Mouse (Mus musculus): ENCODE results near the gene Sez6. TPM values are rescaled to one million over a fixed set of nuclear protein-coding genes. Genes with fewer than 3 reads are reported as not detected.

The Sez6 gene
- total and polyA plus RNA-seq, 2 experiments: not detected

DNA sequence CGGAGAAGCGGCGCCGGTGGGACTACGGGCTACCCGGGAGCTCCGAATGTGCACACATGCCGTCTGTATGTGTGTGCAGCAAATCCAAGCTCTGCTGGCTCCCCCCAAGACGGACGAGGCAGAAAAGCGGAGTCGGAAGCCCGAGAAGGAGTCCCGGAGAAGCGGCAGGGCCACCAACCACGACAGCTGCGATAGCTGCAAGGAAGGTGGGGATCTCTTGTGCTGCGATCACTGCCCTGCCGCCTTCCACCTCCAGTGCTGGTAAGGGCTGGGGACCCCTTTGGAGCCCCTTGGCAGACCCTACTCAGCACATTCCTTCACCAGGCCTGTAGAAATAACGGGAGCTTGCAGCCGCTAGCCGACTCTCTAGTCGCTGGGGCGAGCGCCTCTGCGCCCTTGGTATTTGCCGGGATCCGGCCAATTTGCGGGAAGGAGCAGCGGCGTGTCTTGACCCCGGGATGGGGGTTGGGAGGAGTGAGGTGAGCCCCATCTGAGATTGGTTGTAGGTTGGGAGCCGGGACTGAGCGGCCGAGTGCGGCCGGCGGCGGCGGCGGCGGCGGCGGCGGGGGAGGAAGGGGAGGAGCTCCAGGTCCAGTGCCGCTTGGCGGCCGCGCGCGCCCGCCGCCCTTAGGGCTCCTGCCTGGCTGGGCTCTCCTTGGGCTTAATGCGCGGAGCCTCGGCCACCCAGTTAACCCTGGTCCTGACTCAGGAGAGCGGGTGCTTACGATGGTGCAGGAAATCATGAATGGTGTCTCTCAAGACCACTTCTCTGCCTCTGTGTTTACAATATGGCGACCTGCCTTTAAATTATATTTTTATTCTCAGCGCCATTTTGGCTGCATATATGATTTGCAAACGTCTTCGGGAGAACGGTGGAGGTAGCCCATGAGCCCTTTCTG is 53.6 kb downstream of the Sez6 start:
- Histone ChIP-seq H3K36me3 (ENCODE audit: control insufficient read depth, insufficient read depth, low read length) (peaks cover 6% of the 10 kb centered on the region), H3K27me3 (ENCODE audit: control insufficient read depth, insufficient read depth, low read length) (no peaks in the 10 kb centered on the region), H3K9ac (ENCODE audit: low read depth, low read length) (peak overlapping the region; percentile 95), H3K4me1 (ENCODE audit: control insufficient read depth, insufficient read depth, low read length) (no peaks in the 10 kb centered on the region; the same call in 1 of the 2 replicates), H3K79me2 (ENCODE audit: control insufficient read depth, insufficient read depth, low read length) (peaks cover 7% of the 10 kb centered on the region; the same call in 1 of the 2 replicates), H3K4me3 (ENCODE audit: insufficient read depth, low read depth, low read length) (peak overlapping the region; percentile 98), H3K27ac (replicated peaks; ENCODE audit: insufficient read depth, low read depth, low read length) (peak overlapping the region; percentile 92)
- WGBS: 1% methylated on average over 61 of the region's 63 CpGs
- DNase-seq (ENCODE audit: extremely low read depth, low read depth, low spot score): peak; percentile 52
- TF ChIP-seq CTCF (IDR thresholded peaks at IDR 0.05; ENCODE audit: low read depth, low read length): no peak
- 0 out of 2 replicates have a peak, but pooled peaks have one; percentile 25 for TF ChIP-seq POLR2A (IDR thresholded peaks at IDR 0.05; ENCODE audit: extremely low read depth, insufficient read depth, low read length)

DNA sequence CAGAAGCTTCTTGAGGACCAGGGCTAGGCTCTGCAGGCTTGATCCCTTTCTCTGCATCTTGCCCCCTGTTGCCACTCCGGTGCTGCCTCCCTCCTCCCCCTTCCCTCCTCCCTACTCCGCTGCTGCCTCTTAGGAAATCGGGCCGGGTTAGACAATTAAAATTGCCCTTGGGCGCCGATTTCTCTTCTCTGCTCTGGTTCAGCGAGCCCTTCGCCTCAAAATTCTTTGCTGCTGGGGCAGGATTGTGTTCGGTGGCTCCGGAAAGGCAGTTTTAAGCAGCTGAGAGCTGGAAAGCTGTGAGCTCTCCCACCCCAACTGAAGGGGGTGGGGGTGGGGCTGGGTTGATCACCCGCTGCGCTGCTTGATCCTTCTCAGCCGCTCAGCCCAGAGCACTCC is 54.2 kb downstream of the Sez6 start:
- Histone ChIP-seq H3K27ac (replicated peaks; ENCODE audit: insufficient read depth, low read depth, low read length) (peak overlapping the region; percentile 92), H3K4me1 (ENCODE audit: control insufficient read depth, insufficient read depth, low read length) (no peaks in the 10 kb centered on the region; the same call in 1 of the 2 replicates), H3K36me3 (ENCODE audit: control insufficient read depth, insufficient read depth, low read length) (peaks cover 6% of the 10 kb centered on the region), H3K27me3 (ENCODE audit: control insufficient read depth, insufficient read depth, low read length) (no peaks in the 10 kb centered on the region), H3K4me3 (ENCODE audit: insufficient read depth, low read depth, low read length) (peak overlapping the region; percentile 98), H3K9ac (ENCODE audit: low read depth, low read length) (peak overlapping the region; percentile 95), H3K79me2 (ENCODE audit: control insufficient read depth, insufficient read depth, low read length) (peaks cover 7% of the 10 kb centered on the region; the same call in 1 of the 2 replicates)
- TF ChIP-seq POLR2A (IDR thresholded peaks at IDR 0.05; ENCODE audit: extremely low read depth, insufficient read depth, low read length) (no peak), CTCF (IDR thresholded peaks at IDR 0.05; ENCODE audit: low read depth, low read length) (no peak)
- no peak for DNase-seq (ENCODE audit: extremely low read depth, low read depth, low spot score)
- under 1% methylated on average over 13 of the region's 13 CpGs for WGBS

DNA sequence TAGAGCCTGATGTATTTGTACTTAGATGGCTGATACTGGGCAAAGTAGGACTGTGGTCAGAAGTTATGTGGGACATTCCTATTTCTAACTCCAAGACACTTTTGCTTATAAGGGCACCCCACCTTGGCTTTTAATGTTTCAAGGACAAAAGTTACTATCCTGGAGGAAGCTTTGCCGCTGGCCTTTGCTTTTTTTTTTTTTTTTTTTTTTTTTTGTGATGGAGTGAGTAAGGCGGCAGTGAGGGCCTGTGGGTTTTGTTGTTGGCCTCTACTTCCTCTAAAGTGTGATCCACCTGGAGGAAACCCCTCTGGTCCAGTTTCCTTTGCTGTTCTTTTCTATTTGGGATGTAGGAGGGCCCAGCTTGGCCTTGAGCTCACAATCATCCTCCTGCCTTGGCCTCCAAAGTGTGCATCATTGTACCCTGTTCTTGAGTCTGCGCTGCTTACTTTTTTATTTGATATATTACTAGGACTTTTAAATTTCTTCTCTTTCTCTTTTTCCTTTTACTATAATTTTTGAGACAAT is 55.0 kb downstream of the Sez6 start:
- DNase-seq (ENCODE audit: extremely low read depth, low read depth, low spot score): no peak
- Histone ChIP-seq H3K36me3 (ENCODE audit: control insufficient read depth, insufficient read depth, low read length) (peaks cover 7% of the 10 kb centered on the region), H3K27ac (replicated peaks; ENCODE audit: insufficient read depth, low read depth, low read length) (no peak overlapping the region), H3K27me3 (ENCODE audit: control insufficient read depth, insufficient read depth, low read length) (no peaks in the 10 kb centered on the region), H3K79me2 (ENCODE audit: control insufficient read depth, insufficient read depth, low read length) (peaks cover 12% of the 10 kb centered on the region; the same call in 1 of the 2 replicates), H3K4me3 (ENCODE audit: insufficient read depth, low read depth, low read length) (no peak overlapping the region), H3K9ac (ENCODE audit: low read depth, low read length) (no peak overlapping the region; the same call in 1 of the 2 replicates), H3K4me1 (ENCODE audit: control insufficient read depth, insufficient read depth, low read length) (no peaks in the 10 kb centered on the region; the same call in 1 of the 2 replicates)
- TF ChIP-seq CTCF (IDR thresholded peaks at IDR 0.05; ENCODE audit: low read depth, low read length) (no peak), POLR2A (IDR thresholded peaks at IDR 0.05; ENCODE audit: extremely low read depth, insufficient read depth, low read length) (no peak)
- 89% methylated on average over 3 of the region's 3 CpGs for WGBS

DNA sequence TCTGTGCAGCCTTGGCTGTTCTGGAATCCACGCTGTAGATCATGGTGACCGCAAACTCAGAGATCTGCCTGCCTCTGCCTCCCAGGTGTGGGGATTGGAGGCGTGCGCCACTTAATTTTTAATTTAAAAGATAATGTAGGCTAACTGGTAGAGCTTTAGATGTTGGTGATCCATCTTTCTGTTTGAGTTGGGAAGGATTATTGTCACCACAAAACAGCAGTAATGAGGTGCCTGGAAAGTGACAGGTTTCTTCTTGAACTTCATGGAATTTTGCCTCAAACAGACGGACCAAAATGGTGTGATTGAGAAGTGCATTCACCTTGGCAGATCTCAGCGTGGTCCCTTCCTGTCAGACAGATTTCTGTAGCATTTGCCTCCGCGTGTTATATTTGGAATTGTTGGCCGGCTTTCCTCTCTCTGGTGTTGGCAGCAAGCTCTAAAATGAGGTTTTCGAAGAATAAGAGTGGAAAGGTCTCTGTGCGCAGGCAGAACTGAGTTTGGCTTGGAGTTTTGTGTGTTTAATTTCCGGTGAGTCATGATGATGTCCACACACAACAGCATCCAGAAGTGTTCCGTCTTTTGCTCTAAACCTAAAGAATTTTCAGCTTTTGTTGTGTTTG is 58.6 kb downstream of the Sez6 start:
- 47% methylated on average over 13 of the region's 13 CpGs for WGBS
- no peak overlapping the region for H3K27ac ChIP-seq (replicated peaks; ENCODE audit: insufficient read depth, low read depth, low read length)
- peaks cover 10% of the 10 kb centered on the region; the same call in 1 of the 2 replicates for H3K79me2 ChIP-seq (ENCODE audit: control insufficient read depth, insufficient read depth, low read length)
- no peak overlapping the region for H3K4me3 ChIP-seq (ENCODE audit: insufficient read depth, low read depth, low read length)
- no peak for TF ChIP-seq CTCF (IDR thresholded peaks at IDR 0.05; ENCODE audit: low read depth, low read length)
- no peak for TF ChIP-seq POLR2A (IDR thresholded peaks at IDR 0.05; ENCODE audit: extremely low read depth, insufficient read depth, low read length)
- H3K36me3 ChIP-seq (ENCODE audit: control insufficient read depth, insufficient read depth, low read length): peaks cover 14% of the 10 kb centered on the region
- no peaks in the 10 kb centered on the region; the same call in 1 of the 2 replicates for H3K4me1 ChIP-seq (ENCODE audit: control insufficient read depth, insufficient read depth, low read length)
- peak; percentile 51 for DNase-seq (ENCODE audit: extremely low read depth, low read depth, low spot score)
- no peaks in the 10 kb centered on the region for H3K27me3 ChIP-seq (ENCODE audit: control insufficient read depth, insufficient read depth, low read length)
- H3K9ac ChIP-seq (ENCODE audit: low read depth, low read length): no peak overlapping the region

DNA sequence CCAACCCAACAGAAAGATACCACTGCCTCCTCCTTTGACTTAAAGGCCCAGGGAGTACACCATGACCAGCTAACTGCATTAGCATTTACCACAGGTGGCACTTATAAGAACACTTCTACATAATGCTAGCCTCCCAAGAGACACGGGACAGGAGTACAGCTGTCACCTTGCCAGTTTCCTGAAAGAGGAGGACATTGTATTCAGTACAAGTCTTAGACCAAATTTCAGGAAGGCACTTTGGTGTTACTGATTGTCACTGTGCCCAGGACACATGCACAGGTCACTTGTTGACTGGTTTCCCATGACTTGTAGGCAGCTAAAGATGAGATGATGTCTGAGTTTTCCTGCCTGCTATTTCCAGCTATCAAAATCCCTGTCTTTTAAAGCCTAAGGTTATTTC is 65.0 kb downstream of the Sez6 start:
- peaks cover 13% of the 10 kb centered on the region for H3K36me3 ChIP-seq (ENCODE audit: control insufficient read depth, insufficient read depth, low read length)
- TF ChIP-seq CTCF (IDR thresholded peaks at IDR 0.05; ENCODE audit: low read depth, low read length) (no peak), POLR2A (IDR thresholded peaks at IDR 0.05; ENCODE audit: extremely low read depth, insufficient read depth, low read length) (no peak)
- WGBS: 6% methylated on average over 1 of the region's 1 CpGs

More for the DNA sequence above, 65.0 kb downstream of the Sez6 start:
- Histone ChIP-seq H3K4me1 (ENCODE audit: control insufficient read depth, insufficient read depth, low read length) (peaks cover 3% of the 10 kb centered on the region), H3K4me3 (ENCODE audit: insufficient read depth, low read depth, low read length) (no peak overlapping the region), H3K27me3 (ENCODE audit: control insufficient read depth, insufficient read depth, low read length) (no peaks in the 10 kb centered on the region), H3K79me2 (ENCODE audit: control insufficient read depth, insufficient read depth, low read length) (peaks cover 16% of the 10 kb centered on the region; the same call in 1 of the 2 replicates), H3K9ac (ENCODE audit: low read depth, low read length) (no peak overlapping the region), H3K27ac (replicated peaks; ENCODE audit: insufficient read depth, low read depth, low read length) (no peak overlapping the region)
- peak; percentile 61 for DNase-seq (ENCODE audit: extremely low read depth, low read depth, low spot score)

Data from liver, adult 2 months (tissue).